Mouse (Mus musculus) right cerebral cortex, postnatal 10 days (tissue): ENCODE data around the gene Rybp.

Source experiments
- DNase-seq, 2 experiments: peaks; one replicate each; pipeline ENCODE4 v3.0.0; 2021; ENCODE audit warnings: low spot score in 2 of 2

Rybp gene

GRCm38 (mm10) chr6:100287334-100288015 is at the start of gene Rybp:
TSS of gene Rybp (minus strand) at chr6:100287485.
- peak; percentile 96 to 97 for DNase-seq

- no peak for DNase-seq
These were observed 49.4 kb upstream of the Rybp start for GRCm38 (mm10) chr6:100336591-100337148.

- DNase-seq = no peak
These were observed 48.3 kb upstream of the Rybp start for GRCm38 (mm10) chr6:100335506-100336144.

GRCm38 (mm10) chr6:100333745-100334144 is 46.5 kb upstream of the Rybp start:
- DNase-seq = no peak

- no peak for DNase-seq
These were observed 45.2 kb upstream of the Rybp start for GRCm38 (mm10) chr6:100332479-100332878.

GRCm38 (mm10) chr6:100331582-100331981 is 44.3 kb upstream of the Rybp start:
- no peak for DNase-seq

GRCm38 (mm10) chr6:100331055-100331454 is 43.8 kb upstream of the Rybp start:
- DNase-seq = no peak

GRCm38 (mm10) chr6:100329542-100329941 is 42.3 kb upstream of the Rybp start:
- DNase-seq = no peak

GRCm38 (mm10) chr6:100327050-100327449 is 39.8 kb upstream of the Rybp start:
- DNase-seq = peak; percentile 75 to 80

GRCm38 (mm10) chr6:100323756-100324430 is 36.6 kb upstream of the Rybp start:
- no peak for DNase-seq

- DNase-seq = no peak
These were observed 35.3 kb upstream of the Rybp start for GRCm38 (mm10) chr6:100322561-100322960.

GRCm38 (mm10) chr6:100322145-100322544 is 34.9 kb upstream of the Rybp start:
- DNase-seq = no peak

- no peak for DNase-seq
These were observed 26.9 kb upstream of the Rybp start for GRCm38 (mm10) chr6:100314201-100314600.

GRCm38 (mm10) chr6:100311167-100311566 is 23.9 kb upstream of the Rybp start:
- no peak for DNase-seq

- no peak for DNase-seq
These were observed 17.5 kb upstream of the Rybp start for GRCm38 (mm10) chr6:100304831-100305230.

- no peak for DNase-seq
These were observed 14.3 kb upstream of the Rybp start for GRCm38 (mm10) chr6:100301410-100302108.

GRCm38 (mm10) chr6:100300831-100301230 is 13.5 kb upstream of the Rybp start:
- DNase-seq = no peak

GRCm38 (mm10) chr6:100298945-100299344 is 11.7 kb upstream of the Rybp start:
- DNase-seq = no peak

- DNase-seq = no peak
These were observed 10.3 kb upstream of the Rybp start for GRCm38 (mm10) chr6:100297536-100297935.

GRCm38 (mm10) chr6:100292411-100292810 is 5.1 kb upstream of the Rybp start:
- DNase-seq = peak; percentile 68 to 71

GRCm38 (mm10) chr6:100289058-100289457 is 1.8 kb upstream of the Rybp start:
- no peak for DNase-seq

- peak; percentile 36 to 44 for DNase-seq
These were observed 1.4 kb upstream of the Rybp start for GRCm38 (mm10) chr6:100288730-100289035.
